Mouse (Mus musculus): Measurements from ENCODE around the gene Rraga.

- no peak for TF ChIP-seq POLR2A (IDR thresholded peaks at IDR 0.05; ENCODE audit: borderline replicate concordance, control insufficient read depth, low read depth, low read length)
- TF ChIP-seq CTCF (IDR thresholded peaks at IDR 0.05; ENCODE audit: control insufficient read depth, insufficient read depth, low read length) = no peak
These were observed 45.0 kb downstream of the Rraga start for GRCm38 (mm10) chr4:86620506-86620905.
